Mouse (Mus musculus): ENCODE measurements around the gene Ess2.

- TF ChIP-seq POLR2A (IDR thresholded peaks at IDR 0.05; ENCODE audit: control insufficient read depth, extremely low read depth, insufficient read depth, low read length, poor library complexity) (no peak), CTCF (IDR thresholded peaks at IDR 0.05; ENCODE audit: borderline replicate concordance, control insufficient read depth, extremely low read depth, insufficient read depth, low read length, poor library complexity) (no peak)
Observed at GRCm38 (mm10) chr16:17876096-17876495, 35.1 kb downstream of the Ess2 start.
